8 mouse cellular contexts compared by ENCODE assay signal in the genomic region with DNA sequence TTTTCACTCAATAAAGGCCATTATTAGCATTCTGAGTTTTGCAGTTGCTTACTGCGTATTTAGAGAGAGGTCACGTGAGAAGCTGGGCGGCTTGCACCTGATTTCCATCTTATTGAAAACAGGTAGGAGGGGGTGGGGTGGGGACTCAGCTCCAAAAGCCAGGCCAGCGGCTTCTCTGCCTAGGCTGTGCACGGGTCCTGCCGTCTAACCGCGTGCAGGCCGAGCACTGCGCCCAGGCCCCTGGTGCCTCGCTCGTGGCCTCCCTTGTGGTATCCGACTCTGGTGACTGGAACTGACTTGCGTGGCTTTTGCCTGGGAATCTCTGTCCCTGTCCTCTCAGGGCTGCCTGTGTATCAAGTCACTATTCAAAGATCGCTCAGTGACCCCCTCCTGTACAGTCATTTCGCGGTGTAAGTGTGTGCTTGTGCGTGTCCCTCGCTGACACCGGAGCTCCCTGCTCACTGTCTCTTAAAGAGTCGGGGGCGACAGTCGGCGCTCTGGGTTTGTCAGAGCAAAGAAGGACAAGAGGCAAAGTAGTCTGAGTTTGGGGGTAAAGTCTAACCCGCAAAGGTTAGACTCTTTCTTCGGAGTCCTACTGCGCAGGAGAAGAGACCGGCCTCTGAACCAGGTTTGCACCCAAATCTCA. TPM values are rescaled to one million over a fixed set of nuclear protein-coding genes. Genes with fewer than 3 reads are reported as not detected.
DNase-seq lines count a peak whose midpoint lies in the region; ATAC-seq and TF ChIP-seq lines count a peak whose summit lies in the region.

No protein-coding gene starts in this region.

- DNase-seq in gastrocnemius, adult 2 months, result peak; percentile 61
- no peak for DNase-seq in gastrocnemius, postnatal 10 days
- peak; percentile 7 for DNase-seq in MEL (ENCODE audit: low read depth, low spot score)
- DNase-seq in kidney, postnatal 25 days, result peak; percentile 66 to 80
- peak; percentile 39 for DNase-seq in lung, postnatal 36 days

- TF ChIP-seq POLR2A in MEL (IDR thresholded peaks at IDR 0.05; ENCODE audit: control insufficient read depth in 1 of 2, insufficient read depth in 1 of 2, low read depth in 1 of 2, low read length in 2 of 2, poor library complexity in 1 of 2), result no peak
- no peak for TF ChIP-seq POLR2A in cortical plate, adult 2 months (IDR thresholded peaks at IDR 0.05; ENCODE audit: extremely low read depth, insufficient read depth, low read length)
- no peak for TF ChIP-seq POLR2A in small intestine, adult 2 months (IDR thresholded peaks at IDR 0.05; ENCODE audit: low read depth, low read length)

- peaks cover 0 to 15% of the 10 kb centered on the region in 2 experiments; a peak in 1 of 4 replicates for H3K4me1 ChIP-seq in MEL (ENCODE audit: control insufficient read depth in 1 of 2, insufficient read depth in 2 of 2, low read length in 2 of 2)
- H3K4me1 ChIP-seq in cortical plate, adult 2 months (ENCODE audit: control insufficient read depth, insufficient read depth, low read length), result peaks cover 2% of the 10 kb centered on the region; the same call in 1 of the 2 replicates
- H3K4me1 ChIP-seq in heart, embryonic 15.5 days (replicated peaks), result peaks cover 41% of the 10 kb centered on the region
- peaks cover 6% of the 10 kb centered on the region for H3K4me1 ChIP-seq in small intestine, adult 2 months (ENCODE audit: control insufficient read depth, insufficient read depth, insufficient read length, low read length)

- H3K9ac ChIP-seq in MEL (ENCODE audit: control insufficient read depth, low read depth, low read length, poor library complexity, severe bottlenecking), result peak overlapping the region; percentile 95
- peak overlapping the region; percentile 86 for H3K9ac ChIP-seq in heart, embryonic 15.5 days

- peak overlapping the region; percentile 80 for H3K4me3 ChIP-seq in gastrocnemius, adult 2 months
- H3K4me3 ChIP-seq in MEL (ENCODE audit: control insufficient read depth in 1 of 2, insufficient read depth in 1 of 2, low read depth in 2 of 2, low read length in 2 of 2), result peak overlapping the region; percentile 73 to 96
- H3K4me3 ChIP-seq in cortical plate, adult 2 months (ENCODE audit: insufficient read depth, low read length), result peak overlapping the region; percentile 55
- peak overlapping the region; percentile 87 for H3K4me3 ChIP-seq in heart, embryonic 15.5 days
- peak overlapping the region; percentile 79 for H3K4me3 ChIP-seq in small intestine, adult 2 months (ENCODE audit: low read depth, low read length)

- TF ChIP-seq CTCF in gastrocnemius, adult 2 months (IDR thresholded peaks at IDR 0.05), result no peak
- TF ChIP-seq CTCF in MEL (IDR thresholded peaks at IDR 0.05 in 2 of 3, conservative IDR thresholded peaks at IDR 0.05 in 1 of 3; ENCODE audit: control insufficient read depth in 1 of 3, insufficient read depth in 1 of 3, low read depth in 2 of 3, low read length in 3 of 3, poor library complexity in 1 of 3, severe bottlenecking in 1 of 3), result no peak
- no peak for TF ChIP-seq CTCF in cortical plate, adult 2 months (IDR thresholded peaks at IDR 0.05; ENCODE audit: extremely low read depth, insufficient read depth, low read length)
- no peak for TF ChIP-seq CTCF in small intestine, adult 2 months (IDR thresholded peaks at IDR 0.05; ENCODE audit: extremely low read depth, insufficient read length, insufficient replicate concordance, low read depth, low read length)

- H3K9me3 ChIP-seq in MEL (replicated peaks; ENCODE audit: insufficient read depth, low read length), result no peaks in the 10 kb centered on the region
- no peaks in the 10 kb centered on the region for H3K9me3 ChIP-seq in heart, embryonic 15.5 days (replicated peaks)

- intact Hi-C loops in gastrocnemius, adult 2 months (cut with DNase I), result loop anchor here (5.0 kb wide), 1 partner anchor 265 kb away; the partner anchor contains the start of gene 2300009A05Rik

- WGBS in heart, embryonic 15.5 days, result 3% methylated on average over 28 of the region's 28 CpGs
- 5% methylated on average over 28 of the region's 28 CpGs for WGBS in small intestine, adult 2 months

- H3K4me2 ChIP-seq in heart, embryonic 15.5 days, result peak overlapping the region; percentile 80

- peaks cover 0 to 2% of the 10 kb centered on the region in 2 experiments; a peak in 1 of 4 replicates for H3K36me3 ChIP-seq in MEL (ENCODE audit: control insufficient read depth in 1 of 2, insufficient read depth in 2 of 2, low read length in 2 of 2)
- H3K36me3 ChIP-seq in heart, embryonic 15.5 days, result no peaks in the 10 kb centered on the region
- H3K36me3 ChIP-seq in small intestine, adult 2 months (ENCODE audit: control insufficient read depth, insufficient read depth, low read length), result no peaks in the 10 kb centered on the region

- H3K79me2 ChIP-seq in MEL (ENCODE audit: control insufficient read depth, insufficient read depth, low read length, poor library complexity), result no peaks in the 10 kb centered on the region; the same call in 1 of the 2 replicates

- no peak for TF ChIP-seq RAD21 in MEL (IDR thresholded peaks at IDR 0.05; ENCODE audit: low read depth, low read length)

- ATAC-seq in heart, embryonic 15.5 days (replicated peaks; ENCODE audit: insufficient number of reproducible peaks, insufficient read depth, low FRiP score, low read depth), result no peak; the same call in 1 of the 2 replicates

- no peak for TF ChIP-seq EP300 in MEL (IDR thresholded peaks at IDR 0.05; ENCODE audit: low read depth in 1 of 2, low read length in 2 of 2)

- H3K27ac ChIP-seq in gastrocnemius, adult 2 months, result peak overlapping the region; percentile 97
- peak overlapping the region; percentile 79; the same call in 1 of the 2 replicates for H3K27ac ChIP-seq in MEL (ENCODE audit: control insufficient read depth, low read depth, low read length)
- H3K27ac ChIP-seq in cortical plate, adult 2 months (ENCODE audit: insufficient read depth, low read length), result peak overlapping the region; percentile 57
- H3K27ac ChIP-seq in heart, embryonic 15.5 days, result peak overlapping the region; percentile 90
- peak overlapping the region; percentile 93 for H3K27ac ChIP-seq in small intestine, adult 2 months (ENCODE audit: insufficient read depth, low read depth, low read length)

- no peaks in the 10 kb centered on the region for H3K27me3 ChIP-seq in MEL (ENCODE audit: control insufficient read depth in 1 of 2, insufficient read depth in 2 of 2, low read length in 2 of 2)
- H3K27me3 ChIP-seq in heart, embryonic 15.5 days, result peaks cover 42% of the 10 kb centered on the region
- H3K27me3 ChIP-seq in small intestine, adult 2 months (ENCODE audit: control insufficient read depth, insufficient read depth, low read length), result peaks cover 13% of the 10 kb centered on the region

TF ChIP-seq in MEL, 35 proteins besides CTCF, POLR2A, EP300 and RAD21:
- TF ChIP-seq POLR2AphosphoS2 (IDR thresholded peaks at IDR 0.05; ENCODE audit: low read length) (no peak), JUND (IDR thresholded peaks at IDR 0.05; ENCODE audit: low read depth, low read length) (no peak), TAL1 (IDR thresholded peaks at IDR 0.05; ENCODE audit: low read length) (no peak), MAX (IDR thresholded peaks at IDR 0.05; ENCODE audit: low read length) (no peak), USF1 (IDR thresholded peaks at IDR 0.05; ENCODE audit: low read depth, low read length) (no peak), NELFE (IDR thresholded peaks at IDR 0.05; ENCODE audit: low read depth, low read length) (no peak), SMC3 (IDR thresholded peaks at IDR 0.05; ENCODE audit: low read depth, low read length) (no peak), E2F4 (IDR thresholded peaks at IDR 0.05; ENCODE audit: borderline replicate concordance, low read depth, low read length) (no peak), BHLHE40 (IDR thresholded peaks at IDR 0.05; ENCODE audit: borderline replicate concordance, low read depth, low read length) (no peak)

RNA-seq across cellular contexts. Expression of gene Skor1, which starts 16.7 kb away (rescaled TPM):
- total RNA-seq in gastrocnemius, adult 2 months (2021), result under 1 TPM in 1 of 2 experiments, not detected in 1; 0.10 TPM
- total RNA-seq in gastrocnemius, postnatal 10 days (2021), result under 1 TPM in 1 of 2 experiments, not detected in 1; 0.09 TPM
- total RNA-seq in MEL (2012; rRNA removed), result not detected in 2 replicates
- under 1 TPM in 1 of 2 experiments, not detected in 1; 0.06 TPM for polyA plus RNA-seq in MEL (2012; ENCODE audit: insufficient read depth in 1 of 2, insufficient read length in 2 of 2, low read depth in 1 of 2, low replicate concordance in 2 of 2, missing spikeins in 1 of 2)
- 0.15 and 0.26 TPM in 2 replicates for polyA plus RNA-seq in cortical plate, adult 2 months (2012; rRNA removed)
- polyA plus RNA-seq in heart, embryonic 15.5 days (2015; fragmentation: Nextera tagmentation; extraction: Ambion mirVana), result not detected in 2 replicates
- 0.04 TPM in 1 of 2 replicates, not detected in the other for polyA plus RNA-seq in small intestine, adult 2 months (2012; rRNA removed)
